Mouse (Mus musculus) heart, adult 8-10 months (tissue): ENCODE data around the gene Cblb. TPM values are rescaled to one million over a fixed set of nuclear protein-coding genes. Genes with fewer than 3 reads are reported as not detected.

Source experiments
- DNase-seq: peaks from one replicate; pipeline ENCODE4 v3.0.0; 2022; ENCODE audit warnings: low spot score
- total RNA-seq, 4 experiments: library from RNA; stranded (reverse); gene quantifications; 2 replicates each; pipeline ENCODE4 v1.2.4; 2022

The Cblb gene
- total RNA-seq, 4 experiments from 2014 or later: 11.4 to 14.4 (median 12.7) TPM

DNA sequence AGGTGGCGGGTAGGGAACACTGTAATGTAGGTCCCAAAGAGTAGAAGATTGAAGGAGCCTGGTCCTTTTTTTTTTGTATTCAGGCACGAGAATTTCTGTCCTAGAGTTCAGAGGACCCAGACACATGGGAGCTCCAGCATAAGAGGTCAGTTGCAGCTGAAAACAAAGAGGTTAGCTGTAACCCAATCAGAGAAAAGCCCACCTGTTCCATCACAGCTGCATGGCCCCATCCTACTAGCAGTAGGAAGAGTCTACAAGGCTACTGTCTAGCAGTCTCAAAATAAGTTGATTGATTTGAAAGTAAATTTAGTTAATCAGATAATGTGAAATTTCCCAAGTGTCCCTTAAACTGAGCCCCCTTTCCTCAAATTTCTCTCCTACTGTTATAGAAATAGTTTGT is 40.3 kb downstream of the Cblb start:
- DNase-seq: no peak

GRCm38 (mm10) chr16:52071766-52072209 is 40.8 kb downstream of the Cblb start:
- peak; percentile 83 for DNase-seq

DNA sequence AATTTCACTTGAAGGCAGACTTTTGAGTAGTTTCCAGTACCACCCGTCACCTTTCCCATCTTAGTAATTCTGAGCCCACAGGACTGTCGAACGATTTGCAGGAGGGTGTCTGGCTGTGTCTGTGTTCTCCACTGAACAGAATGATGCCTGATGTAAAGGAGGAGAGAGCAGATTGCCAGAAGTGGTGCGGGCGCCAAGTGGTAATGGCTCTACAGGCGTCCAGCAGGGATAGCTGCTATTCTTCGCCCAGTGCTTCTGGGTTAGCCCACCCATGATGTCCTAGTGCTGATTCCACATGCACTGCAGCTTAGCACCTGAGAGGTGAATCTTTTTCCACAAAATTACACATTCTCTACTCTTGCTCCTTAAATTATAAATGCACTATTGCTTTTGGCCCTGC is 45.6 kb downstream of the Cblb start:
- DNase-seq: no peak

DNA sequence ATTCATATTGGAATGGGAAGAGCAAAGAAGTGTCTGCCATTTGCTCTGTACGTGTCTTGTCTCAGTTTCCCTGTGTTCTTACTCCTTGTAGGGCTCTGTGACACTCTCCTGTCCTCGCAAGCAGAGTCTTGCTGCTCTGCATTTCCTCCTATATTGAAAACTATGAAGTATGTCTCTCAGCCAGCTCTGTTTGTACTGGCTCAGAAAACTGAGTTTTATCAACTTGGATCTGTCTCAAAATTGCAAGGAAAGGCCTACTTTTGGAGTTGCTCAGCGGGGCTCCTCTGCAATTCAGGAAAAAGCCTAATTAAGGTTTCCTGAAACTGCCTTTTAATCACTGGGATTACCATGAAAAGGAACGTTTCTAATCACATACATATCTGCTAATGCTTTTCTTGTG is 46.9 kb downstream of the Cblb start:
- no peak for DNase-seq

- peak; percentile 66 for DNase-seq
Observed at GRCm38 (mm10) chr16:52078758-52079474, 47.9 kb downstream of the Cblb start.

DNA sequence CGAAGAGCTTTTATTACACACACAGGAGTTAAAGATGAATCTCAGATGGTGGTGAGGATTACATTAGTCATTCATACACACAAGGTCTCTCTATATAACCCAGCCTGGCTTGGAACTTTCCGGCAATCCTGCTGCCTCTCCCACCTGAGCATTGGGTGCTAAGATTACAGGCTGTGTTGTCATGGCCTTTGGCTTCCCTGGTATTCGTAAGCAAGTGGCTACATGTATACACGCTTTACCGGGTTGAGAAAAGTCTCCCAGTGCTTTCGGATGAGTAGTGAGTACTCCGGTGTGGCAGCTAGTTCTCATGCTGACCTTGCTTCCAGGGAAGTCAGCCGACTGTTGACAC is 48.4 kb downstream of the Cblb start:
- no peak for DNase-seq

DNA sequence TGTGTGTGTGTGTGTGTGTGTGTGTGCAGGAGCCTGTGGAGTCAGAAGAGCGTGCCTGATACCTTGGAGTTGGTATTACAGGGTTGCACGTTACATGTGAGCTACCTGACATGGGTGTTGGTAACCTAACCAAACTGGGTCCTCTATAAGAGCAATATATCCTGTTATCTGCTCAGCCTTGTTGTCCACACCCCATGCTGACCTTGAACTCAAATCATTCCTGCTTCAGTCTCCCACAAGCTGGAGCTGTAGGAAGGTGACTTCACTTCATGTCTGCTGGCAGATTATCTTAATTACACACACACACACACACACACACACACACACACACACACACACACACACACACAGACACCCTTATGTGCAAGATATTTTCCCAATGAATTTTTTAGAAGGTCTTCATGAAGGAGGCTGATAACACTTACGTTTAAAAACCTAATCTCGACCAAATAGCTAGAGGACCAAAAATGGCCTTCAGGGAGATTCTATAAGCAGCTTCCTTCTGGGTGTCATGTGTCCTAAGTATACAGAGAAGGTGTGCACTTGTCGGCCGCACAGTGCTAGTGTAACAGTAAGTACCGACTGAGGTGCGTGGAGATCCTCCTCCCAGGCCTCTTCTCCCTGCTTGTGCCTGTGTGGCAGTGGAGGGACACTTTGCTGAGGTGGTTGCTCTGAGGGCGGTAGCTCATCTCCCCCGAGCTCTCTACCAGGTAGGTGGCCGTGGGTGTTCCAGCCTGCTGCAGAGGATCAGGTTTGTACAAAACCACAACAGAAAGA is 49.8 kb downstream of the Cblb start:
- DNase-seq: no peak

DNA sequence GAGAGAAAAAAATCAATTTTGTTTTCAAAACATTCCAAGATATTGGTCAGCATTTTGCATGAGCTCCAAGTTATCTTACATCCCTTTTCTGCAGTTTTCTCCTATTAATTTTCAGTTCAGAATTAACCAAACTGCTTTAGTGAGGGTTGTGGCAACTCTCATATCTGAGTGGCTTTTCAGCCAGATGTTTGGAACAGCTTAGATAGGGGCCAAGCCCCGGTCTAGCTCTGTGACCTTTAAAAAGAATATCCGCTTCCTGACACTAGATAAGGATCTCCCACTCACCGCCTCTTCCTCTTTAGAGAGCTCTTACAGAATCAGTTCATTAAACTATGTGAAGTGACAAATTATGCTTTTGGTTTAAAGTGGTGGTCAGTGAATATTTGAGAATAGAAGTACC is 50.7 kb downstream of the Cblb start:
- DNase-seq: no peak

DNA sequence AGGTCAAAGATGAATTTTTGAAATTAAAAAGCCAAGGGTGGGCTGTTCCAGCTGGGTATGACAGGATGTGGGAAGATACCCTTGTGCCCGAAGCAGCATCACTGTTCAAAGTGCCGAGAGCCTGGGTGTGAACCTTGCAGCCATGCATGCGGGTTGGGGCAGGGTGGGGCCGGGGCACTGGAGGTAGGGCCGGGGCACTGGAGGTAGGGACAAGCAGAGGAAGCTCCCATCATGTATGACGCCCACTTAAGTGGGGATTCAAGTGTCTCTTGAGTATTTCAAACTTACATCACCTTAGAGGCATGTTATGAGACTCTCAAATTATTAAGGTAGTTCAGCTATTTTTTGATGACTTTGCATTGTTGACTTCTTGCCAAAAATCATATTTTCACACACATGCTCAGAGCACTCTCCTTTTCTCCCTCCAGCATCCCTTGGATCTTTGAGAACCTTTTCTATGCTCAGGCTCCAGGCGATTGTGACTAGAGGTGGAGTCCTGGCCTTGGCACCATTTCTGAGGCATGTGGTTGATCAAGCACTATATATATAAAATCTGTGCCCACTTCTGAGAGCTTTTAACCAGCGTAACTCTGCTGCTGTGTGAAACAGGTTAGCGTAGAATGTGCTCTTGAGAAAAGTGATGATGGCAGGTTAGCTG is 55.9 kb downstream of the Cblb start:
- no peak for DNase-seq

DNA sequence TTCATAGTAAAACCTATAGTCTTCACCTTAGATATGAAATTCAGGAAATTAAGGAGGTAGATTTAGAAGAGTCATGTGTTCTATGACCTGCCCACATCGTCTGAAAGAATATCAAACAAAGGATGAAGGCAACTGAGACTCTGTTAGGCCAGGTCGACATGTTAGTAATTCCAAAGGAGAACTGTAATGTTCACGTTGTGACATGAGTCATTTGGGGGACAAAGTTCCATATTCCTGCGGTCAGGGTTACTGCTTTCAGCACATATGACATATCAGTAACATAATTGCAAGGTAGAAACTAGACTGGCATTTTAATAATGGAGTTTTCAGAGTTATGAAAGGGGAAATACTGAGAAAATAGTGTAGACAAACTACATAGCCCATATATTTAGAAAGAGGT is 58.3 kb downstream of the Cblb start:
- DNase-seq: no peak

GRCm38 (mm10) chr16:52090899-52091298 is 59.9 kb downstream of the Cblb start:
- DNase-seq: no peak

- DNase-seq: no peak
Observed at GRCm38 (mm10) chr16:52093325-52094253, 62.6 kb downstream of the Cblb start.

DNA sequence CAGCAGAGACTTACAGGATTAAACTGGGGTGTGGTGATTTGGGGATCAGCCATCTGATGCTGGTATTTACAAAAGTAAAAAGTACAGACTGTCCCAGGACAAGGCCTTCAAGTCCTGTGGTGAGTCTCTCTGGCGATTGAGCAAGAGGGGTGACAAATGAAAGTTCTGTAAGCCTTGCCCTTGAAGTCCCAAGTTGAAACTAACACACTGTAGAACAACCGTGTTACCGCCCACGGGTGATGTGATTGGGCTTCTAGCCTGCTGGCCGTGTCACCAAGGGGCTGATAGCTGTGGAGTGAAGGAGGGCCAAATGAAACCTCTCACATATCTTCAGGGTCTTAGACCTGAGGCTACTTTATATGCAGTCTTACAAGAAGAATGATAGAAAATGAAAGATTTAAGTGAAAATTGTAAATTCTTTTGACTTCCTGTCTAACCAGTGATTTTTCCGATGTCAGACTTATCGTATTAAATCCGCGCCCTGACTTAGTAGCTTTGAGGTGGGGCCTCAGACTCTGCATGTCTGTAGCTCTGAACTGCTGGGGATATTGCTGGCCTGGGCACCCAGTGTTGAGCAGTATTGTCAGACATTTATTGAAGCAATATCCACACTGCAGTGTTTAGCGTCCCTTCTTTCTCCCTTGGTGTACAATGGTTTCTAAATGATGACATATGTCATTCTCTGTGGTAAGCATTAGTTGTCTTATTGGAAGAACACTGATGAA is 63.9 kb downstream of the Cblb start:
- peak; percentile 82 for DNase-seq

DNA sequence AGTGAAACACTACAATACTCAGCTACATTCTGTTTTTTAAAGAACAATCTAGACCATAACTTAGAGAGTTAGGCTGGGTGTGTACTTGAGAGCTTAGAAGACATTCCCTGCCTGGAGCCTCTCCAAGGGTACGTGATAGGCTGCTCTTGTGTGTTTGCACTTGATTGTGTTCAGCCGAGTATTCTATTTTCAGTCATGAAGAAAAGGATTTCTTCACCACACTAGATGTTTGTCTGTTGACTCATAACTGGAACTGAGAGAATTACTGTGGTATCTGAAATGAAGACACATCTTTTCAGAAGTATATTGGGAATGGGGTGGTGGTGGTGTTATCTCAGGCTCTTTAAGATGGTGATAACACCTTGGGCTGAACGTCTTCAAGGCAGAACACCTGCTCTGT is 64.6 kb downstream of the Cblb start:
- DNase-seq: peak; percentile 76

DNA sequence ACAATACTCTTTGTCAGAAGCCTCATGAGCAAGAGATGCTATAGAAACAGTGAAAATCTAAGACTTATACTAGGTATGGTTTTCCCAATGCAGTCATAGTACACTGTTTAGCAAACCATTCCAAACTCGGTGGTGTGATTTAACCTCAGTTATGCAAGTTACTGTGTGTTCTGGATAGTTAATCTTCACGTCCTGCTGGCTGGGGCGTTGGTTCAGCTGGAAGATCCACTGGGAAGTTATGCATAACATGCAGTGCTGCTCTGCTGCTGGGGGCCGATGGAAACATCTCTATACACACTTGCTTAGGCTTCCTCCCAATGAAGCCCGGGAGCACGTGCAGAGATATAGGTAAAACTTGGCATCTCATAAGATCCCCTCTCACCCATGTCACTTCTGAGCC is 69.4 kb downstream of the Cblb start:
- no peak for DNase-seq

DNA sequence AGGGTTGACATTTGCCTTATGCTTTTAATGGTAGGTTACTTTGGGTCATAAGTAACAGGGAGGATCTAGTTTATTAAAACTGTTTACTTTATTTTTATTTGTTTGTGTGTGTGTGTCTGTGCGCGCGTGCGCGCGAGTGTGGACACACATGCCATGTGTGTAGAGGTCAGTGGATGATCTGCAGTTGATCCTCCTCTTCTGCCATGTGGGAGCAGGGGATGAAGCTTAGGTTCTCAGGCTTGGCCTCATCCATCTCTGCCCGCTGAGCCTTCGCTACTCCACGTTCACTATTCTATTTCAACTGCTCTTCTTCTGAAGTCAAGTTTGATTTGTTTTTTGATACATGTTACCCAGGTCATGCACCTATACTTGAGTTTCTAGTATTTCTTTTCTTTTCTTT is 73.6 kb downstream of the Cblb start:
- DNase-seq: no peak

DNA sequence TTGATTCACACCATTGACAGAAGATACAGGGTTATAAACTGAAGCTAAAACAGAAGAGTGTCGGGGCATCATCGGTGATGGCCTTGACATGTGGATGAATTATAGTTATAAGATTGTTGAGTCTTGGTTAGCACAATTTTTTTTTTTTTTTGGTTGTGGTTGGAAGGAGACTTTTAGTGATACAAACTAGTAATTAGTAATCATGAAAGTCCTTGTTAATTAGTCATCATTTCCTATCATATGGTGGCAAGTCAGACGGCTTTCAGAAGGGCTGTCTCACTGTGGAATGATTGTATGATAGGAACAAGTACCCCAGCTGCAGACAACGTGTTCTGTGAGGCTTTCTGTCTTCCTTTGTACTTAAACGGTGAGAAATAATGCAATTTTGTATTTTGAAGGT is 76.8 kb downstream of the Cblb start:
- DNase-seq: no peak

DNA sequence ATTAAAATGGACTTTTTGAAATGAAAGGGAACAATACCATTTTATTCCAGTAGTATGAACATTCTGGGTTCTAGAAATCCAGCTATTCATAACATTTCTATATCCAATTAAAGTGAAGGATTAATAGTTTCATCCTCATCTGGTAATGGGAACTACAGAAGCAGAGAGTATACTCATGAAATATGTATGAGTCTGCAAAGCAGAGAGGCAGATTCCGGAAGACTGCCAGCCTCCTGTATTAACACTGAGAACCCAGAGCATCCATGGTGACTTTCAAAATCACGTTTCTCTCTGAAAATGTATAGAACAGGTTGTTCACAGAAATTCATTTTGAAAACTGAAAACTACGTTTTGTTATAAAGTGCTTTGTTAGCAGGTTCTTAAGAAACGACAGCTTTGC is 83.4 kb downstream of the Cblb start:
- DNase-seq: no peak

DNA sequence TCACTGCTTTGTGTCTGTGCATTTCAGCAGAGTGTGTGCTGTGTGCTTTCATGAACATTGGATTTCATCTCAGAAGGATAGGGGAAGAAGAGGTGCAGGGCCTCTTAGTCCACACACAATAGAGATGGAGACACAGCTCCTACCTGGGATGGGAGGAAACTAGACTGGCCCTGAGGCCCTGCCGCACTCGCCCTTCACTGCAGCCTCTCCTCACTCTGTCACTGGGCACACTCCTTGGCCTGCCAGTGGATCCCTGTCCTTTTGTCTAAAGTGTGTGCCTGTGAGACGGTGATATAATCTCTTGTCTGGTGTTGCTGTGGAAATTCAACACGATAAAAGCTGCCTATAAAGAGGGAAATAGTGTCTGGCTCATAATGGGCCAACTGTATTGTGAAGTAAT is 88.0 kb downstream of the Cblb start:
- no peak for DNase-seq

DNA sequence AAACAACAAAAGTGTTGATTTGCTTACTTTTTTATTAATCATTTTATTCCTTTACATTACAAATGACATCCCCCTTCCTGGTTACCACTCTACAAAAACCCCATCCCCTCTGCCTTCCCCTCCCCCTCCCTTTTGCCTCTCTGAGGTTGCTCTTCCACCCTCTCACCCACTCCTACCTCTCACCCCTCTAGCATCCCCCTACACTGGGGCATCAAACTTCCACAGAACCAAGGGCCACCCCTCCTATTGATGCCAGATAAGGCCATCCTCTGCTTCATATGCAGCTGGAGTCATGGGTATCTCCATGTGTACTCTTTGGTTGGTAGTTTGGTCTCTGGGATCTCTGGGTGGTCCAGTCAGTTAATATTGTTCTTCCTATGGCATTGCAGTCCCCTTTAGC is 93.9 kb downstream of the Cblb start:
- DNase-seq: no peak

- no peak for DNase-seq
Observed at GRCm38 (mm10) chr16:52125896-52126295, 94.9 kb downstream of the Cblb start.
